Mouse (Mus musculus): ENCODE measurements around the gene Fignl2. TPM values are rescaled to one million over a fixed set of nuclear protein-coding genes. Genes with fewer than 3 reads are reported as not detected.
A peak's percentile ranks its signal among the peaks of the same experiment; 100 is the strongest.

Fignl2 gene
- polyA plus RNA-seq, 1 experiment = 2.7 TPM

DNA sequence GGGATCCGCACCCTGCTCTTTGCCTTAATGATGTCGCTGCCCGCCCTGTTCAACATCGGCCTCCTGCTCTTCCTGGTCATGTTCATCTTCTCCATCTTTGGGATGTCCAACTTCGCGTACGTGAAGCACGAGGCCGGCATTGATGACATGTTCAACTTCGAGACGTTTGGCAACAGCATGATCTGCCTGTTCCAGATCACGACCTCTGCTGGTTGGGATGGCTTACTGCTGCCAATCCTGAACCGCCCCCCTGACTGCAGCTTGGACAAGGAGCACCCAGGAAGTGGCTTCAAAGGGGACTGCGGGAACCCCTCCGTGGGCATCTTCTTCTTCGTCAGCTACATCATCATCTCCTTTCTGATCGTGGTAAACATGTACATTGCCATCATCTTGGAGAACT, 38.7 kb downstream of the Fignl2 start:
- peak in 1 of 2 experiments; percentile 21 for DNase-seq

DNA sequence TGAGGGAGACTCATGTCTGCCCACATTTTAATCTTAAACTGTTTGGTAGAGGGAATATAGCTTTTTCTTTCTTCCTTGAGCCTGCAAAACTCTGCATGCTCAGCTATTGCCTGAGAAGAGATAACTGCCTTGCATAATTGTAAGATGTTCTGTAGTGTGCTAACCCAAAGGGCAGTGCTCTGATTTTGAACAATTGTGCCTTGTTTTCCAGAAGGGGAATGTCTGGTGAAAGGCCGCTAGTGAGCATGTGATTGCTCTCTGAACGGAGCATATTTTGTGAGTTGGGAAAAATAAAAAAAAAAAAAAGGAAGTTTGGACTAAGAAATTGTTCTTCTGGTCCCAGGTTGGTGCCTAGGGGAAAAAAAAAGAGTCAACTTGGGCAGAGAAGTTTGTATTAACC, 49.4 kb downstream of the Fignl2 start:
- no peak for TF ChIP-seq POLR2A (IDR thresholded peaks at IDR 0.05; ENCODE audit: borderline replicate concordance, insufficient read depth, low read length)
- no peak for TF ChIP-seq CTCF (IDR thresholded peaks at IDR 0.05; ENCODE audit: borderline replicate concordance, insufficient read depth, low read depth, low read length)
- Histone ChIP-seq H3K4me3 (replicated peaks; ENCODE audit: insufficient read depth, low read depth, low read length) (no peak overlapping the region), H3K27me3 (ENCODE audit: control insufficient read depth, insufficient read depth, low read length) (no peaks in the 10 kb centered on the region), H3K4me1 (ENCODE audit: control insufficient read depth, insufficient read depth, low read length) (no peaks in the 10 kb centered on the region), H3K27ac (ENCODE audit: insufficient read depth, low read length) (no peak overlapping the region)
- 73% methylated on average over 2 of the region's 2 CpGs for WGBS
- no peak for DNase-seq

More for the DNA sequence above, 38.7 kb downstream of the Fignl2 start:
- no peak for TF ChIP-seq POLR2A (IDR thresholded peaks at IDR 0.05; ENCODE audit: borderline replicate concordance, insufficient read depth, low read length)
- peak; percentile 36; the same call in 1 of the 2 replicates for TF ChIP-seq CTCF (IDR thresholded peaks at IDR 0.05; ENCODE audit: borderline replicate concordance, insufficient read depth, low read depth, low read length)
- Histone ChIP-seq H3K27me3 (ENCODE audit: control insufficient read depth, insufficient read depth, low read length) (no peaks in the 10 kb centered on the region), H3K4me1 (ENCODE audit: control insufficient read depth, insufficient read depth, low read length) (no peaks in the 10 kb centered on the region), H3K27ac (ENCODE audit: insufficient read depth, low read length) (no peak overlapping the region), H3K4me3 (replicated peaks; ENCODE audit: insufficient read depth, low read depth, low read length) (no peak overlapping the region)
- 65% methylated on average over 17 of the region's 17 CpGs for WGBS

DNA sequence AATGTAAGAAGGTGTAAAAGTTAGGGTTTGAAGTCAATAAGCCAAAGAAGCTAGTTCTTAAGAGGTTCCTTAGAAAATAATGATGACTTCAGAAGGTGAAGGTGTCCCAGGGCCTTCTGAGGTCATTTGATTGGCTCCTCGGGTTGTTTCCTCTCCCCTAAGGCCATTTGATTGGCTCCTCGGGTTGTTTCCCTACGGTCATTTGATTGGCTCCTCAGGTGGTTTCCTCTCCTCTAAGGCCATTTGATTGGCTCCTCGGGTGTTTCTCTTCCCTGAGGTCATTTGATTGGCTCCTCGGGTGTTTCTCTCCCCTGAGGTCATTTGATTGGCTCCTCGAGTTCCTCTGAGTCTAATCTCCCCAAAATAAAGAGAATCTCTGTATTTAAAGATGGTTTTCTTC, 67.0 kb downstream of the Fignl2 start:
- no peak for DNase-seq
- Histone ChIP-seq H3K27ac (ENCODE audit: insufficient read depth, low read length) (no peak overlapping the region), H3K4me1 (ENCODE audit: control insufficient read depth, insufficient read depth, low read length) (peaks cover 7% of the 10 kb centered on the region; the same call in 1 of the 2 replicates), H3K4me3 (replicated peaks; ENCODE audit: insufficient read depth, low read depth, low read length) (no peak overlapping the region), H3K27me3 (ENCODE audit: control insufficient read depth, insufficient read depth, low read length) (no peaks in the 10 kb centered on the region)
- WGBS = 85% methylated on average over 6 of the region's 6 CpGs
- TF ChIP-seq CTCF (IDR thresholded peaks at IDR 0.05; ENCODE audit: borderline replicate concordance, insufficient read depth, low read depth, low read length) = no peak
- no peak for TF ChIP-seq POLR2A (IDR thresholded peaks at IDR 0.05; ENCODE audit: borderline replicate concordance, insufficient read depth, low read length)

DNA sequence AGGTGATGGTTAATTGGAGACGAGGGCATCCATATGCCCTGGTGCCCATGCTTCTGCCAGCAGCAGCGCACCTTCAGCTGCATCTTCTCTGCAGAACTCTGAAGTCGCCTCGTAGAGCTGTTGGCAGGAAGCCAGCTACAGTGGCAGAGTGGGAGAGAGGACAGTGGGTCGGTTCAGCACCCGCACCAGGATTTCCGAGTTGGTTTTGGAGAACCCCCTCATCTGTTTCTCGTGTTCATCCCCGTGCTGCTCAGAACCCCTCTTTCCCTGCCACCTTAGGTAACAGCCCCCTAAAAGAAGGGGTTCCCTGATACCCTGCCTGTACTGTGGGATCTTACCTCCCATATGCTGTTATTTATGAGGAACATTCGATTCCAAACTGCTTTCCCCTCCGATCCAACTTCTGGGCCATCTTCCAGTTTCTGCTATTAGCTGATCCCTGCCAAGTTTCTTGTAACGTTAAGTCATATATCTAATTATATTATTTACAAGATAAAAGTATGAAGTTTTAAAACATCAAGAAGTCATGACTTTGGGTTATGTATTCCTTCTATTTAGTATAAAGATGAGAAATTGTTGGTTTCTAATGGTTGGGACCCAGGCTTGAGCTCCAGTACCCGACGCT, 69.9 kb downstream of the Fignl2 start:
- peaks cover 7% of the 10 kb centered on the region; the same call in 1 of the 2 replicates for H3K4me1 ChIP-seq (ENCODE audit: control insufficient read depth, insufficient read depth, low read length)
- DNase-seq = no peak
- WGBS = 36% methylated on average over 14 of the region's 14 CpGs
- no peak overlapping the region for H3K27ac ChIP-seq (ENCODE audit: insufficient read depth, low read length)
- no peak overlapping the region for H3K4me3 ChIP-seq (replicated peaks; ENCODE audit: insufficient read depth, low read depth, low read length)
- H3K27me3 ChIP-seq (ENCODE audit: control insufficient read depth, insufficient read depth, low read length) = no peaks in the 10 kb centered on the region
- no peak for TF ChIP-seq CTCF (IDR thresholded peaks at IDR 0.05; ENCODE audit: borderline replicate concordance, insufficient read depth, low read depth, low read length)
- no peak for TF ChIP-seq POLR2A (IDR thresholded peaks at IDR 0.05; ENCODE audit: borderline replicate concordance, insufficient read depth, low read length)

GRCm38 (mm10) chr15:101007236-101007635, 71.1 kb downstream of the Fignl2 start:
- Histone ChIP-seq H3K4me1 (ENCODE audit: control insufficient read depth, insufficient read depth, low read length) (peaks cover 7% of the 10 kb centered on the region; the same call in 1 of the 2 replicates), H3K4me3 (replicated peaks; ENCODE audit: insufficient read depth, low read depth, low read length) (no peak overlapping the region), H3K27me3 (ENCODE audit: control insufficient read depth, insufficient read depth, low read length) (no peaks in the 10 kb centered on the region), H3K27ac (ENCODE audit: insufficient read depth, low read length) (no peak overlapping the region)
- TF ChIP-seq CTCF (IDR thresholded peaks at IDR 0.05; ENCODE audit: borderline replicate concordance, insufficient read depth, low read depth, low read length) (no peak), POLR2A (IDR thresholded peaks at IDR 0.05; ENCODE audit: borderline replicate concordance, insufficient read depth, low read length) (no peak)
- 86% methylated on average over 7 of the region's 7 CpGs for WGBS
- no peak for DNase-seq

GRCm38 (mm10) chr15:101006251-101007040, 71.9 kb downstream of the Fignl2 start:
- TF ChIP-seq POLR2A (IDR thresholded peaks at IDR 0.05; ENCODE audit: borderline replicate concordance, insufficient read depth, low read length) (no peak), CTCF (IDR thresholded peaks at IDR 0.05; ENCODE audit: borderline replicate concordance, insufficient read depth, low read depth, low read length) (no peak)
- WGBS = 27% methylated on average over 14 of the region's 15 CpGs
- peaks cover 7% of the 10 kb centered on the region; the same call in 1 of the 2 replicates for H3K4me1 ChIP-seq (ENCODE audit: control insufficient read depth, insufficient read depth, low read length)
- H3K4me3 ChIP-seq (replicated peaks; ENCODE audit: insufficient read depth, low read depth, low read length) = peak overlapping the region; percentile 27
- no peaks in the 10 kb centered on the region for H3K27me3 ChIP-seq (ENCODE audit: control insufficient read depth, insufficient read depth, low read length)
- DNase-seq = no peak
- H3K27ac ChIP-seq (ENCODE audit: insufficient read depth, low read length) = no peak overlapping the region

- no peak for DNase-seq
- Histone ChIP-seq H3K4me1 (ENCODE audit: control insufficient read depth, insufficient read depth, low read length) (peaks cover 7% of the 10 kb centered on the region; the same call in 1 of the 2 replicates), H3K27ac (ENCODE audit: insufficient read depth, low read length) (no peak overlapping the region), H3K4me3 (replicated peaks; ENCODE audit: insufficient read depth, low read depth, low read length) (no peak overlapping the region), H3K27me3 (ENCODE audit: control insufficient read depth, insufficient read depth, low read length) (no peaks in the 10 kb centered on the region)
- 80% methylated on average over 8 of the region's 8 CpGs for WGBS
- TF ChIP-seq POLR2A (IDR thresholded peaks at IDR 0.05; ENCODE audit: borderline replicate concordance, insufficient read depth, low read length) (no peak), CTCF (IDR thresholded peaks at IDR 0.05; ENCODE audit: borderline replicate concordance, insufficient read depth, low read depth, low read length) (no peak)
Measured at GRCm38 (mm10) chr15:101005717-101006116, 72.7 kb downstream of the Fignl2 start.

Data from cerebellum, adult 2 months (tissue).